Mouse (Mus musculus) limb, embryonic 10.5 days (tissue): ENCODE data around the gene Uvrag. TPM values are rescaled to one million over a fixed set of nuclear protein-coding genes. Genes with fewer than 3 reads are reported as not detected.
A peak's percentile ranks its signal among the peaks of the same experiment; 100 is the strongest.

Experiments
- DNase-seq: peaks from one replicate; pipeline ENCODE4 v3.0.0-alpha.2; 2017; ENCODE audit warnings: low spot score
- H3K27ac ChIP-seq: fragments of 300-500 bp; sonication (generic); 2 replicates; pipeline ENCODE4 v1.5.1; 2016; ENCODE audit warnings: mild to moderate bottlenecking
- H3K27me3 ChIP-seq: fragments of 300-500 bp; sonication (generic); 2 replicates; pipeline ENCODE4 v1.6.1; 2016; ENCODE audit warnings: low read depth, mild to moderate bottlenecking; ENCODE audit not compliant: poor library complexity, severe bottlenecking
- H3K36me3 ChIP-seq: fragments of 300-500 bp; sonication (generic); 2 replicates; pipeline ENCODE4 v1.6.1; 2016; ENCODE audit warnings: mild to moderate bottlenecking, moderate library complexity
- H3K4me1 ChIP-seq: fragments of 300-500 bp; sonication (generic); 2 replicates; pipeline ENCODE4 v1.6.1; 2016
- H3K4me3 ChIP-seq: fragments of 300-500 bp; sonication (generic); 2 replicates; pipeline ENCODE4 v1.5.1; 2016; ENCODE audit warnings: mild to moderate bottlenecking, moderate library complexity
- H3K9me3 ChIP-seq: fragments of 300-500 bp; sonication (generic); replicated peaks from 2 replicates; pipeline ENCODE4 v1.6.1; 2016; ENCODE audit warnings: mild to moderate bottlenecking
- WGBS: fragments of 180-500 bp; shearing (Covaris S2); methylation state at CpG from one replicate; pipeline ENCODE4 v1.1.7; 2016; 5-methylcytosine and 5-hydroxymethylcytosine counted together
- polyA plus RNA-seq: library from polyadenylated mRNA; unstranded; fragments of >200 nt; fragmentation: Nextera tagmentation; extraction: Ambion mirVana; gene quantifications from 2 replicates; pipeline ENCODE4 v1.2.1, GENCODE M21; 2016

Gene Uvrag
- polyA plus RNA-seq, 1 experiment from 2014 or later, result 12.0 TPM

DNA sequence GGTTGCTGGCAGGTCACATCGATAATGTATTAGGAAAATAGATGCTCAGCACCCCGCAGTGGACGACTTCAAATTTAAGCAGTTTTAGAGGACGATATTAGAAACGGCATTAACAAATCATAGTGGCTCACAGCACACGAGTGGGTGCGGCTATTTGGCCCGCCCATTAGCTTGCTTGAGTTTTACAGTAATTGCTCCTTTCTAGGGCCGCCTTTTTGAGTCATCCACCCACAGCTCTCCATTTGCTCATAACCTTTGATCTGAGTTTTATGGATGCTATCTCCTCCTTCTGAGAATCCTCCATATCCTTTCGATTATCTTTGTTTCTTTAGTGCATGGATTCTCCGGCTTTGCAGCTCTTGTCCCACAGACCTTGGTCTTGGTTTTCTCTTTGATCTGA lies 178.9 kb downstream of the Uvrag start:
- H3K27ac ChIP-seq, result peak overlapping the region; percentile 16; the same call in 1 of the 2 replicates
- H3K27me3 ChIP-seq, result peaks cover 23% of the 10 kb centered on the region
- H3K36me3 ChIP-seq, result no peaks in the 10 kb centered on the region
- 64% methylated on average over 11 of the region's 11 CpGs for WGBS
- DNase-seq, result peak; percentile 31
- no peaks in the 10 kb centered on the region for H3K9me3 ChIP-seq
- H3K4me1 ChIP-seq, result peaks cover 52% of the 10 kb centered on the region
- H3K4me3 ChIP-seq, result no peak overlapping the region

DNA sequence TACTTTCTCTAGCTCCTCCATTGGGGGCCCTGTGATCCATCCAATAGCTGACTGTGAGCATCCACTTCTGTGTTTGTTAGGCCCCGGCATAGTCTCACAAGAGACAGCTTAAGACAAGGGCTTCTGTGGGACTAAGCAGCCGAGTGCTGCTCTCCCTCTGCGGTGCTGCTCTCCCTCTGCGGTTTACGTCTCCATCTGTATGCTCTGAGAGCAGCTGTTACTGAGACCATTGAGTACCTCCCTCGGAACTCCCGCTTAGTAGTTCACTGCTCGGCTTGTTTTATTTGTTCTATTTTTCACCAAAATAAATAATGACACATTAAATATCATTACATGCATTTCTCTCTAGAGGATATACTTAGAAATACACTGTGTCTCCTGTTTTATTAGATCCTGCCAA lies 180.7 kb downstream of the Uvrag start:
- peaks cover 21% of the 10 kb centered on the region for H3K27me3 ChIP-seq
- H3K4me3 ChIP-seq, result no peak overlapping the region
- DNase-seq, result no peak
- 90% methylated on average over 8 of the region's 8 CpGs for WGBS
- no peaks in the 10 kb centered on the region for H3K9me3 ChIP-seq
- H3K36me3 ChIP-seq, result no peaks in the 10 kb centered on the region
- peaks cover 68% of the 10 kb centered on the region for H3K4me1 ChIP-seq
- H3K27ac ChIP-seq, result no peak overlapping the region

- Histone ChIP-seq H3K4me3 (no peak overlapping the region), H3K4me1 (peaks cover 79% of the 10 kb centered on the region), H3K36me3 (no peaks in the 10 kb centered on the region), H3K9me3 (no peaks in the 10 kb centered on the region), H3K27ac (peak overlapping the region; percentile 46; the same call in 1 of the 2 replicates), H3K27me3 (peaks cover 27% of the 10 kb centered on the region)
- peak; percentile 26 for DNase-seq
- 86% methylated on average over 5 of the region's 5 CpGs for WGBS
These were observed 181.7 kb downstream of the Uvrag start for GRCm38 (mm10) chr7:98959246-98959645.

DNA sequence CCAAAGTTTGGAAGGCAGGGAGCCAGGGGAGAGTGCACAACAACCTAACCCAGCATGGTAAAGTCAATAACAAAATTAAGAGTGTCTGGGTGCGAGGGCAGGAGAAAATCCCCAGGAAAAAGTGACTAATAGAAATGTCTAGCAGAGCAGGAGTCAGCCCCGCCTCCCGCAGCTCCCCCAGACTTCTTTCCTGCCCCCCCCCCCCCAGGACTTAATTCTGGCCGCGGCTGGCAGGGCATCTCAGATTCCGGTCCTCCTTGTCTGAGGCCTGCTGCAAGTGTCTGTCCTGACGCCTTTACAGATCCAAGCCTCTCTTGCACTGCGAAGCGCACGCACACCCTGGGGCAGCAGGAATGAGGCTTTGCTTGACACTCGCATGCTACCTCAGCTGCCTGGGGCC lies 182.8 kb downstream of the Uvrag start:
- peak overlapping the region; percentile 16 for H3K4me3 ChIP-seq
- peaks cover 85% of the 10 kb centered on the region for H3K4me1 ChIP-seq
- H3K27ac ChIP-seq, result peak overlapping the region; percentile 81
- DNase-seq, result peak; percentile 64
- 3% methylated on average over 11 of the region's 11 CpGs for WGBS
- H3K27me3 ChIP-seq, result peaks cover 37% of the 10 kb centered on the region
- no peaks in the 10 kb centered on the region for H3K9me3 ChIP-seq
- H3K36me3 ChIP-seq, result no peaks in the 10 kb centered on the region

DNA sequence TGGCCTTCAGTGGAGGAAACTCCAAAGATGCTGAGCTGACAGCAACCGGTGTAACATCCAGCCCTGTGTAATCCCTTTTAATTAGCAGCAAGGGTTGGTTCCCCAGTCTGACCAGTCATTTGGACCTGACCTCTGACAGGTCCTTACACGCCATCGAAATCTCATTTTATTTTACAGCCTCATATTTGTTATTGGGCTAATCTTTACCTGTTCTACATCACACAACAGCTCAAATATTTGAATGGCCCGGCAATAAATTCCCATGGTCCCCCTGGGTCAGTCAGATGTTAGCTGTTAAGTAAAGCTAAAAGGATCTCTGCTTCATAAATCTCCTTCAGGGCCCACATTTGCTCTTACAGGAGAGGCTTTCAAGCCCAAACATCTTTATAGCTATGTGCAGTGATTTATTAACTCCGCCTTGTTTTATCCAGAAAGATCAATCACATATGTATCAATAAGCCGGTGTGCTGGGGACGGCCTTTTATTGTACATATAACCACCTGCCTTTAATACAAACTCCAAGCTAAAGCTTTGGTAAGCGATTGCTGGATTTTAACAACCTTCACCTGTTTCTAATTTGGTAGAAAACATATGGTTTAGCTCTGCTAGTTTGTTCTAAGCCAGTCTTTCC lies 183.7 kb downstream of the Uvrag start:
- Histone ChIP-seq H3K4me1 (peaks cover 75% of the 10 kb centered on the region), H3K36me3 (no peaks in the 10 kb centered on the region), H3K27me3 (peaks cover 45% of the 10 kb centered on the region), H3K9me3 (no peaks in the 10 kb centered on the region), H3K4me3 (no peak overlapping the region), H3K27ac (peak overlapping the region; percentile 81; the same call in 1 of the 2 replicates)
- DNase-seq, result peak; percentile 55
- WGBS, result 10% methylated on average over 8 of the region's 8 CpGs

GRCm38 (mm10) chr7:98956609-98957008 lies 184.3 kb downstream of the Uvrag start:
- Histone ChIP-seq H3K27ac (peak overlapping the region; percentile 64), H3K4me1 (peaks cover 69% of the 10 kb centered on the region), H3K27me3 (peaks cover 44% of the 10 kb centered on the region), H3K9me3 (no peaks in the 10 kb centered on the region), H3K36me3 (no peaks in the 10 kb centered on the region), H3K4me3 (no peak overlapping the region)
- WGBS, result 23% methylated on average over 1 of the region's 1 CpGs
- no peak for DNase-seq

- Histone ChIP-seq H3K4me1 (peaks cover 69% of the 10 kb centered on the region), H3K27ac (peak overlapping the region; percentile 39; the same call in 1 of the 2 replicates), H3K9me3 (no peaks in the 10 kb centered on the region), H3K36me3 (no peaks in the 10 kb centered on the region), H3K4me3 (no peak overlapping the region), H3K27me3 (peaks cover 27% of the 10 kb centered on the region)
- WGBS, result 83% methylated on average over 3 of the region's 3 CpGs
- no peak for DNase-seq
These were observed 187.3 kb downstream of the Uvrag start for GRCm38 (mm10) chr7:98953649-98954048.

DNA sequence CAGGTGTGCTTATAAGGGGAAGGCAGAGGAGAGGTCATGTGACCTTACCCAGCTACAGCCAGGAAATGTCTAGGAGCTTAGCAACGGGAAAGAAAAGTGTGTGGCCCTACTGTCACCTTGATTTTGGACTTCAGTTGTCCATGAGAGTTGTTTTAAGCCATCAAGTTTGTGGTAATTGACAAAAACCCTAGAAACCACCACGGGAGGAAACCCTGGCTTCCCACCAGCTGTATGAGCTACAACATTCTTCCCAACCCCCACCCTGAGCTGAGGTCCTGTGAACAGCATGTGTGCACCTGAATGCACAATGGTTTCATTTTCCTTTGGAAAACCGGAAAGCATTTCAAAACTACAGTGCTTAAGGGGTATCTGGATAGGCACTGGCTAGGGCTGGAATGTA lies 196.0 kb downstream of the Uvrag start:
- H3K9me3 ChIP-seq, result no peaks in the 10 kb centered on the region

DNA sequence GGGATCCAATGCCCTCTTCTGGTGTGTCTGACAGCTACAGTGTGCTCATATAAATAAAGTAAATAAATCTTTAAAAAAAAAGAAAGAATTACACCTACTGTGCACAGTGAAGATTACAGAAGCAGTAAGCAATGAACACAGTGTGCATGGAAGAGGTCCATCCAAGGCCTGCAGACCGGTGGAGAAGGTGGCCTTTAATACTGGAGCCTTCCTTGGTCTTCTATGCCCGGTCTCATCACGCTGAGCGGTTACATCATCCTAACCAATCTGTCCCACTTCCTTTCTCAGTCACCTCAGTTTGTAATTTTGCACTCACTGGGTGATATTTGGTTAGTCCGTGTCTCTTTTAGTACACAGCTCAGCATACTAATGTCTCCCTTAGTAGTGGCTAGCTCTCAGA lies 197.3 kb downstream of the Uvrag start:
- WGBS, result 95% methylated on average over 5 of the region's 5 CpGs

More for the DNA sequence above, 196.0 kb downstream of the Uvrag start:
- Histone ChIP-seq H3K4me1 (peaks cover 56% of the 10 kb centered on the region), H3K27me3 (peaks cover 9% of the 10 kb centered on the region; the same call in 1 of the 2 replicates), H3K36me3 (no peaks in the 10 kb centered on the region), H3K27ac (no peak overlapping the region), H3K4me3 (no peak overlapping the region)
- 82% methylated on average over 3 of the region's 3 CpGs for WGBS
- no peak for DNase-seq

GRCm38 (mm10) chr7:98942746-98943145 lies 198.2 kb downstream of the Uvrag start:
- Histone ChIP-seq H3K4me3 (no peak overlapping the region), H3K4me1 (peaks cover 48% of the 10 kb centered on the region), H3K36me3 (no peaks in the 10 kb centered on the region), H3K27me3 (peaks cover 19% of the 10 kb centered on the region), H3K27ac (0 out of 2 replicates have a peak overlapping the region, but pooled peaks have one; percentile 47), H3K9me3 (no peaks in the 10 kb centered on the region)
- no peak for DNase-seq
- WGBS, result 71% methylated on average over 6 of the region's 6 CpGs

More for the DNA sequence above, 197.3 kb downstream of the Uvrag start:
- Histone ChIP-seq H3K27me3 (peaks cover 19% of the 10 kb centered on the region), H3K4me3 (no peak overlapping the region), H3K4me1 (peaks cover 44% of the 10 kb centered on the region), H3K36me3 (no peaks in the 10 kb centered on the region), H3K9me3 (no peaks in the 10 kb centered on the region), H3K27ac (no peak overlapping the region)
- no peak for DNase-seq

GRCm38 (mm10) chr7:98939194-98939593 lies 201.7 kb downstream of the Uvrag start:
- H3K27me3 ChIP-seq, result peaks cover 28% of the 10 kb centered on the region

GRCm38 (mm10) chr7:98938621-98939020 lies 202.3 kb downstream of the Uvrag start:
- Histone ChIP-seq H3K27me3 (peaks cover 28% of the 10 kb centered on the region), H3K9me3 (no peaks in the 10 kb centered on the region), H3K4me3 (no peak overlapping the region), H3K4me1 (peaks cover 44% of the 10 kb centered on the region), H3K27ac (no peak overlapping the region), H3K36me3 (no peaks in the 10 kb centered on the region)
- WGBS, result 92% methylated on average over 7 of the region's 7 CpGs
- no peak for DNase-seq

More at GRCm38 (mm10) chr7:98939194-98939593, 201.7 kb downstream of the Uvrag start:
- WGBS, result 90% methylated on average over 6 of the region's 6 CpGs
- Histone ChIP-seq H3K4me3 (no peak overlapping the region), H3K27ac (no peak overlapping the region), H3K9me3 (no peaks in the 10 kb centered on the region), H3K36me3 (no peaks in the 10 kb centered on the region), H3K4me1 (peaks cover 45% of the 10 kb centered on the region)
- DNase-seq, result no peak

DNA sequence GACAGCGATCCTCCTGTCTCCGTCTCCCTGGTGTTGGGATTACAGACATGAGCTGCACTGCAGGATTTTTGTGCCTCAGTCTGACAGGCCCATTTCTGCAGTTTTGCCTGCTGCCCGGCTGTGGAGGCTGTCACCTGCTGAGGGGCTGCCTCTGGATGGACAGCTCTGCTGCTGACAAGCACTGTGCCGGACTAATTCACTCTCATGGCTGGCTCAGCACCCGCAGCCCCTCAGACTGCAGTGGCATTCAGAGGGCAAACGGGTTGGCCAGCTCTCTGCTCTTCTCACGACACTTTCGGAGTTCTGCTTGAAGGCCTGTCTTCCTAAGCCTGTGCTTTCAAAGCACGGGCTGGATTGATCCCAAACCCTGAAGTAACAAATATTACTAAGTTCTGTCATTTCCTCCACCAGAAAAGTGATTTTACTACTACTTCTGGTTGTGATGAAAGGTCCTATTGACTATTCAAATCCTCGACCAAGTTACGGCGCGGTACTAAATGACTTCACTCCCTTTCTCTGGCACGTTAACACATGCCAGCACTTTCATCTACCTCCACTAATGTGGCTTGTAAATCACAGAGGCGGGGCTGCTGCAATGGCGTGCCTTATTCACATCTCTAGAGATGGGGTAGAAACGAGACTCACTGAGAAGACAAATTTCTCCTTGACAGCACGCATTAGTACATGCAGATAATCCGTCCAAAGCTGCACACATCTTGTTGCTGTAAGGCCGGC lies 203.7 kb downstream of the Uvrag start:
- WGBS, result 39% methylated on average over 20 of the region's 20 CpGs
- peaks cover 39% of the 10 kb centered on the region for H3K4me1 ChIP-seq
- peak overlapping the region; percentile 46; the same call in 1 of the 2 replicates for H3K27ac ChIP-seq
- no peak overlapping the region for H3K4me3 ChIP-seq
- peak; percentile 41 for DNase-seq
- no peaks in the 10 kb centered on the region for H3K36me3 ChIP-seq
- peaks cover 28% of the 10 kb centered on the region for H3K27me3 ChIP-seq
- no peaks in the 10 kb centered on the region for H3K9me3 ChIP-seq
